7 mouse cellular contexts compared by ENCODE assay signal in genomic region chr7:27446521-27447418, GRCm38 (mm10). TPM values are rescaled to one million over a fixed set of nuclear protein-coding genes. Genes with fewer than 3 reads are reported as not detected.
DNase-seq lines count a peak whose midpoint lies in the region; ATAC-seq and TF ChIP-seq lines count a peak whose summit lies in the region.

No protein-coding gene starts in this region.

- no peak for TF ChIP-seq CTCF in ES-Bruce4 (IDR thresholded peaks at IDR 0.05; ENCODE audit: low read depth, low read length)
- no peak for TF ChIP-seq CTCF in lung, postnatal 0 days (IDR thresholded peaks at IDR 0.05)

- peak overlapping the region; percentile 73 for H3K9ac ChIP-seq in ES-Bruce4 (ENCODE audit: low read depth, poor library complexity, severe bottlenecking)
- peak overlapping the region; percentile 64 for H3K9ac ChIP-seq in heart, embryonic 15.5 days
- no peak overlapping the region for H3K9ac ChIP-seq in lung, postnatal 0 days (replicated peaks; ENCODE audit: low read depth)

- peak overlapping the region; percentile 82 for H3K4me3 ChIP-seq in ES-Bruce4 (ENCODE audit: low read depth, low read length)
- peak overlapping the region; percentile 67 for H3K4me3 ChIP-seq in heart, embryonic 15.5 days
- peak overlapping the region; percentile 60 for H3K4me3 ChIP-seq in lung, postnatal 0 days (ENCODE audit: low read depth, low read length)

- TF ChIP-seq POLR2A in ES-Bruce4 (IDR thresholded peaks at IDR 0.05; ENCODE audit: insufficient read depth, low read length): no peak

- H3K36me3 ChIP-seq in ES-Bruce4 (ENCODE audit: control insufficient read depth, insufficient read depth, low read length, poor library complexity, severe bottlenecking): no peaks in the 10 kb centered on the region
- H3K36me3 ChIP-seq in heart, embryonic 15.5 days: no peaks in the 10 kb centered on the region
- H3K36me3 ChIP-seq in lung, postnatal 0 days (ENCODE audit: insufficient read depth, low read length): no peaks in the 10 kb centered on the region

- no peaks in the 10 kb centered on the region for H3K9me3 ChIP-seq in ES-Bruce4 (replicated peaks; ENCODE audit: control insufficient read depth, insufficient read depth, low read length, poor library complexity, severe bottlenecking)
- no peaks in the 10 kb centered on the region for H3K9me3 ChIP-seq in heart, embryonic 15.5 days (replicated peaks)
- H3K9me3 ChIP-seq in lung, postnatal 0 days (ENCODE audit: low read length): no peaks in the 10 kb centered on the region

- peak; percentile 34 for DNase-seq in ZHBTc4 (ENCODE audit: low read depth, low spot score)
- peak; percentile 36 for DNase-seq in embryo, embryonic 9.5 days (ENCODE audit: extremely low spot score)
- DNase-seq in layer of hippocampus, adult 9-11 months: peak; percentile 78
- peak; percentile 38 for DNase-seq in lung, postnatal 0 days (ENCODE audit: low spot score)
- peak; percentile 75 for DNase-seq in right cerebral cortex, postnatal 25 days

- no peak for TF ChIP-seq EP300 in ES-Bruce4 (IDR thresholded peaks at IDR 0.05; ENCODE audit: insufficient read depth, low read depth, low read length)
- no peak for TF ChIP-seq EP300 in lung, postnatal 0 days (IDR thresholded peaks at IDR 0.05)

- no peaks in the 10 kb centered on the region for H3K4me1 ChIP-seq in ES-Bruce4 (ENCODE audit: control insufficient read depth, insufficient read depth, low read length)
- peaks cover 21% of the 10 kb centered on the region for H3K4me1 ChIP-seq in heart, embryonic 15.5 days (replicated peaks)
- H3K4me1 ChIP-seq in lung, postnatal 0 days (ENCODE audit: insufficient read depth, low read depth, low read length): peaks cover 2% of the 10 kb centered on the region; the same call in 1 of the 2 replicates

- 0 out of 2 replicates have a peak, but pooled peaks have one; percentile 11 for ATAC-seq in heart, embryonic 15.5 days (replicated peaks; ENCODE audit: insufficient number of reproducible peaks, insufficient read depth, low FRiP score, low read depth)
- ATAC-seq in lung, postnatal 0 days: no peak; the same call in 1 of the 2 replicates

- no peaks in the 10 kb centered on the region; the same call in 1 of the 2 replicates for H3K27me3 ChIP-seq in ES-Bruce4 (ENCODE audit: control insufficient read depth, insufficient read depth, low read length, poor library complexity, severe bottlenecking)
- H3K27me3 ChIP-seq in heart, embryonic 15.5 days: peaks cover 26% of the 10 kb centered on the region
- 0 out of 2 replicates have a peak, but pooled peaks cover 7% of the 10 kb centered on the region for H3K27me3 ChIP-seq in lung, postnatal 0 days (replicated peaks; ENCODE audit: insufficient read depth, low read length)

- 8% methylated on average over 39 of the region's 53 CpGs for WGBS in heart, embryonic 15.5 days
- 8% methylated on average over 36 of the region's 53 CpGs for WGBS in lung, postnatal 0 days

- peak overlapping the region; percentile 96 for H3K4me2 ChIP-seq in heart, embryonic 15.5 days
- H3K4me2 ChIP-seq in lung, postnatal 0 days (replicated peaks; ENCODE audit: low read depth, low read length): peak overlapping the region; percentile 95

- H3K27ac ChIP-seq in ES-Bruce4 (ENCODE audit: insufficient read depth, low read length): no peak overlapping the region
- no peak overlapping the region for H3K27ac ChIP-seq in heart, embryonic 15.5 days
- no peak overlapping the region for H3K27ac ChIP-seq in lung, postnatal 0 days (ENCODE audit: low read length)

RNA-seq across cellular contexts. Expression of gene Sptbn4, which starts 0.7 kb away (rescaled TPM):
- 6.0 and 7.3 TPM in 2 replicates for polyA plus RNA-seq in ES-Bruce4 (2011; ENCODE audit: insufficient read depth, insufficient read length, low read depth, missing spikeins)
- 0.11 and 0.39 TPM in 2 replicates for polyA plus RNA-seq in heart, embryonic 15.5 days (2015; fragmentation: Nextera tagmentation; extraction: Ambion mirVana)
- 0.20 and 0.21 TPM in 2 replicates for polyA plus RNA-seq in lung, postnatal 0 days (2015; fragmentation: Nextera tagmentation; extraction: Ambion mirVana)

RNA-seq across cellular contexts. Expression of gene Blvrb, which starts 1.0 kb away (rescaled TPM):
- 44.1 and 44.3 TPM in 2 replicates for polyA plus RNA-seq in ES-Bruce4 (2011; ENCODE audit: insufficient read depth, insufficient read length, low read depth, missing spikeins)
- polyA plus RNA-seq in heart, embryonic 15.5 days (2015; fragmentation: Nextera tagmentation; extraction: Ambion mirVana): 51.4 and 67.5 TPM in 2 replicates
- 61.7 and 63.4 TPM in 2 replicates for polyA plus RNA-seq in lung, postnatal 0 days (2015; fragmentation: Nextera tagmentation; extraction: Ambion mirVana)

RNA-seq across cellular contexts. Expression of gene Sertad3, which starts 26.8 kb away (rescaled TPM):
- polyA plus RNA-seq in ES-Bruce4 (2011; ENCODE audit: insufficient read depth, insufficient read length, low read depth, missing spikeins): 10.9 and 11.8 TPM in 2 replicates
- polyA plus RNA-seq in heart, embryonic 15.5 days (2015; fragmentation: Nextera tagmentation; extraction: Ambion mirVana): 19.0 and 21.9 TPM in 2 replicates
- 33.0 TPM in 2 replicates for polyA plus RNA-seq in lung, postnatal 0 days (2015; fragmentation: Nextera tagmentation; extraction: Ambion mirVana)

RNA-seq across cellular contexts. Expression of gene Sertad1, which starts 39.9 kb away (rescaled TPM):
- 8.0 and 8.9 TPM in 2 replicates for polyA plus RNA-seq in ES-Bruce4 (2011; ENCODE audit: insufficient read depth, insufficient read length, low read depth, missing spikeins)
- 34.9 and 37.2 TPM in 2 replicates for polyA plus RNA-seq in heart, embryonic 15.5 days (2015; fragmentation: Nextera tagmentation; extraction: Ambion mirVana)
- polyA plus RNA-seq in lung, postnatal 0 days (2015; fragmentation: Nextera tagmentation; extraction: Ambion mirVana): 79.4 and 79.6 TPM in 2 replicates

RNA-seq across cellular contexts. Expression of gene Prx, which starts 52.4 kb away (rescaled TPM):
- 4.2 and 5.7 TPM in 2 replicates for polyA plus RNA-seq in ES-Bruce4 (2011; ENCODE audit: insufficient read depth, insufficient read length, low read depth, missing spikeins)
- polyA plus RNA-seq in heart, embryonic 15.5 days (2015; fragmentation: Nextera tagmentation; extraction: Ambion mirVana): 1.7 and 3.0 TPM in 2 replicates
- polyA plus RNA-seq in lung, postnatal 0 days (2015; fragmentation: Nextera tagmentation; extraction: Ambion mirVana): 73.2 and 75.2 TPM in 2 replicates
